Mouse (Mus musculus): Measurements from ENCODE around the gene Ift46. TPM values are rescaled to one million over a fixed set of nuclear protein-coding genes. Genes with fewer than 3 reads are reported as not detected.

Gene Ift46
- polyA plus RNA-seq, 1 experiment from 2014 or later: 24.5 TPM

- H3K9ac ChIP-seq (replicated peaks): no peak overlapping the region
- no peak overlapping the region for H3K4me2 ChIP-seq (ENCODE audit: low read depth, low read length)
- TF ChIP-seq EP300 (IDR thresholded peaks at IDR 0.05; ENCODE audit: low read depth) (no peak), CTCF (IDR thresholded peaks at IDR 0.05; ENCODE audit: low read depth) (no peak)
- no peak overlapping the region for H3K27ac ChIP-seq (ENCODE audit: low read depth)
- 58% methylated on average over 10 of the region's 10 CpGs for WGBS (ENCODE audit: insufficient replicate concordance)
- no peaks in the 10 kb centered on the region for H3K27me3 ChIP-seq (ENCODE audit: insufficient read depth, low read length)
- DNase-seq: no peak
- H3K36me3 ChIP-seq (replicated peaks; ENCODE audit: insufficient read depth, low read length): no peaks in the 10 kb centered on the region
- no peak for ATAC-seq
- H3K4me1 ChIP-seq (ENCODE audit: insufficient read depth): peaks cover under 1% of the 10 kb centered on the region; the same call in 1 of the 2 replicates
- no peaks in the 10 kb centered on the region for H3K9me3 ChIP-seq (ENCODE audit: low read length)
- H3K4me3 ChIP-seq (ENCODE audit: low read depth, low read length): no peak overlapping the region
Measured at GRCm38 (mm10) chr9:44726431-44727146, 41.1 kb upstream of the Ift46 start.

GRCm38 (mm10) chr9:44727441-44727840, 40.3 kb upstream of the Ift46 start:
- H3K27ac ChIP-seq (ENCODE audit: low read depth): no peak overlapping the region
- peaks cover 7% of the 10 kb centered on the region; the same call in 1 of the 2 replicates for H3K27me3 ChIP-seq (ENCODE audit: insufficient read depth, low read length)
- WGBS (ENCODE audit: insufficient replicate concordance): 71% methylated on average over 5 of the region's 5 CpGs
- no peak overlapping the region for H3K4me3 ChIP-seq (ENCODE audit: low read depth, low read length)
- H3K9ac ChIP-seq (replicated peaks): no peak overlapping the region
- H3K36me3 ChIP-seq (replicated peaks; ENCODE audit: insufficient read depth, low read length): no peaks in the 10 kb centered on the region
- 0 out of 2 replicates have a peak, but pooled peaks cover 3% of the 10 kb centered on the region for H3K4me1 ChIP-seq (ENCODE audit: insufficient read depth)
- no peak overlapping the region for H3K4me2 ChIP-seq (ENCODE audit: low read depth, low read length)
- no peak for DNase-seq
- TF ChIP-seq CTCF (IDR thresholded peaks at IDR 0.05; ENCODE audit: low read depth): no peak
- no peak for TF ChIP-seq EP300 (IDR thresholded peaks at IDR 0.05; ENCODE audit: low read depth)
- no peak for ATAC-seq
- no peaks in the 10 kb centered on the region for H3K9me3 ChIP-seq (ENCODE audit: low read length)

DNA sequence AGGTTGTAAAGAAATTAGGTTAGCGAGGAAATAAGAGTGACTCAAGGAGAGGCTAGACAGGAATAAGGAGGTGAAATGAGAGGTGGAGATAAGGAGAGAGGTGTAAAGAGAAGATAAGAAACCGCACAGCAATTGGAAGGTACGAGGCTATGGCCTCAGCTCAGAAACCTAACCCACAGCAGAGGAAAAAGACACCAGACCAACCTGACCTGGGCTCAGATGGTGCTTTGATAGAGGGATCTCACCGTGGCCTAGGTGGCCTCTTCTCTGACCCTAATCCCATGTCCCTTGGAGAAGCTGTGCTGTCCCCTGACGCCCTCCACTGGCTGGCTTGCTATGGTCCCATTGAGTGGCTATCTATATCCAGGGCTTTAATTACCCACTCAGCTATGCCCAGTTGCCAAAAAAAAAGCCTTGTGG, 35.6 kb upstream of the Ift46 start:
- TF ChIP-seq EP300 (IDR thresholded peaks at IDR 0.05; ENCODE audit: low read depth) (no peak), CTCF (IDR thresholded peaks at IDR 0.05; ENCODE audit: low read depth) (no peak)
- Histone ChIP-seq H3K4me1 (ENCODE audit: insufficient read depth) (peaks cover 14% of the 10 kb centered on the region), H3K36me3 (replicated peaks; ENCODE audit: insufficient read depth, low read length) (no peaks in the 10 kb centered on the region), H3K9me3 (ENCODE audit: low read length) (no peaks in the 10 kb centered on the region), H3K4me2 (ENCODE audit: low read depth, low read length) (no peak overlapping the region), H3K9ac (replicated peaks) (no peak overlapping the region), H3K4me3 (ENCODE audit: low read depth, low read length) (no peak overlapping the region), H3K27me3 (ENCODE audit: insufficient read depth, low read length) (peaks cover 35% of the 10 kb centered on the region), H3K27ac (ENCODE audit: low read depth) (no peak overlapping the region)
- DNase-seq (no peak), ATAC-seq (no peak)
- 34% methylated on average over 5 of the region's 5 CpGs for WGBS (ENCODE audit: insufficient replicate concordance)

DNA sequence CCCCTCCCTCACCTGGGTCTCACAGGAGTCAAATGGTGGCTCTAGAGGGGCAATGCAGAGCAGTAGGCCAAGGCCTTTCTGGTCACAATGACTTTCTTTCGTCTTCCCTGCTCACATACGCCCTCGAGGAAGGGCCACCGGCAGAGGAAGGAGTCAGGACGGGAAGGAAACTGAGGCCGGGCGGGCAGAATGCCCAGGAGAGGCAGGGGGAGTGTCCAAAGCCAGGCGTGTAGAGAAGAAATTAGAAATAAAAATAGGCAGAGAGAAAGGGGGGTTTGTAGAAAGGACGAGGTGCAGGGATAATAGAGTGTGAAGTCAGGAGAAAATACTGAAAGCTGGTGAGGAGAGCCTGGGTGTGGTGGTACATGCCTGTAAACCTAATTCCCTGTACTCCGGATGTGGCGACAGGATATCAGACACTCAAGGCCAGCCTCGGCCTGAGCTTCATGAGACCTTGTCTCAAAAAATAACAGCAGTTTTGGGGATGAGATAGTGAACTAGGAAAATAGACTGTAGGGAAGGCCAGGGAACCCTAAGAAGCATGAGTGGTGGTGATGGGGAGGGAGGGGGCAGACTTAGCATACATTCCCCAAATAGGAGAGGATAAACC, 34.7 kb upstream of the Ift46 start:
- Histone ChIP-seq H3K4me3 (ENCODE audit: low read depth, low read length) (peak overlapping the region; percentile 58; the same call in 1 of the 2 replicates), H3K4me2 (ENCODE audit: low read depth, low read length) (peak overlapping the region; percentile 84), H3K9ac (replicated peaks) (no peak overlapping the region), H3K9me3 (ENCODE audit: low read length) (no peaks in the 10 kb centered on the region), H3K27ac (ENCODE audit: low read depth) (peak overlapping the region; percentile 20; the same call in 1 of the 2 replicates), H3K27me3 (ENCODE audit: insufficient read depth, low read length) (peaks cover 35% of the 10 kb centered on the region), H3K4me1 (ENCODE audit: insufficient read depth) (peaks cover 14% of the 10 kb centered on the region), H3K36me3 (replicated peaks; ENCODE audit: insufficient read depth, low read length) (no peaks in the 10 kb centered on the region)
- no peak for ATAC-seq
- WGBS (ENCODE audit: insufficient replicate concordance): 46% methylated on average over 12 of the region's 12 CpGs
- DNase-seq: no peak
- TF ChIP-seq EP300 (IDR thresholded peaks at IDR 0.05; ENCODE audit: low read depth) (no peak), CTCF (IDR thresholded peaks at IDR 0.05; ENCODE audit: low read depth) (no peak)

GRCm38 (mm10) chr9:44733671-44734523, 33.8 kb upstream of the Ift46 start:
- ATAC-seq: peak; percentile 47

More at GRCm38 (mm10) chr9:44733671-44734523, 33.8 kb upstream of the Ift46 start:
- peak overlapping the region; percentile 51 for H3K9ac ChIP-seq (replicated peaks)
- TF ChIP-seq EP300 (IDR thresholded peaks at IDR 0.05; ENCODE audit: low read depth) (no peak), CTCF (IDR thresholded peaks at IDR 0.05; ENCODE audit: low read depth) (no peak)
- no peaks in the 10 kb centered on the region for H3K9me3 ChIP-seq (ENCODE audit: low read length)
- H3K4me2 ChIP-seq (ENCODE audit: low read depth, low read length): peak overlapping the region; percentile 84
- under 1% methylated on average over 79 of the region's 79 CpGs for WGBS (ENCODE audit: insufficient replicate concordance)
- peak; percentile 40 for DNase-seq
- peaks cover 35% of the 10 kb centered on the region for H3K27me3 ChIP-seq (ENCODE audit: insufficient read depth, low read length)
- peak overlapping the region; percentile 58 for H3K4me3 ChIP-seq (ENCODE audit: low read depth, low read length)
- peak overlapping the region; percentile 20; the same call in 1 of the 2 replicates for H3K27ac ChIP-seq (ENCODE audit: low read depth)
- H3K4me1 ChIP-seq (ENCODE audit: insufficient read depth): peaks cover 14% of the 10 kb centered on the region
- no peaks in the 10 kb centered on the region for H3K36me3 ChIP-seq (replicated peaks; ENCODE audit: insufficient read depth, low read length)

All from liver, postnatal 0 days (tissue).